Mouse (Mus musculus): ENCODE results near the gene Hdgfl3.

Hdgfl3 gene

GRCm38 (mm10) chr7:81880797-81881196 is 53.5 kb downstream of the Hdgfl3 start:
- H3K4me3 ChIP-seq (replicated peaks; ENCODE audit: low read length) = no peak overlapping the region
- TF ChIP-seq POU5F1 (IDR thresholded peaks at IDR 0.05; ENCODE audit: borderline replicate concordance, low read length) = no peak
- TF ChIP-seq NANOG (IDR thresholded peaks at IDR 0.05; ENCODE audit: borderline replicate concordance, low read length) = no peak
- no peak for TF ChIP-seq CTCF (conservative IDR thresholded peaks at IDR 0.05; ENCODE audit: low read length)
- H3K36me3 ChIP-seq (ENCODE audit: insufficient read depth, low read length) = no peaks in the 10 kb centered on the region
- no peaks in the 10 kb centered on the region; the same call in none of the 2 replicates for H3K4me1 ChIP-seq (replicated peaks; ENCODE audit: low read depth, low read length)
- peaks cover 2% of the 10 kb centered on the region; the same call in 1 of the 2 replicates for H3K27me3 ChIP-seq (ENCODE audit: insufficient read depth, low read length)
- no peaks in the 10 kb centered on the region for H3K9me3 ChIP-seq (ENCODE audit: low read length)

GRCm38 (mm10) chr7:81880286-81880685 is 54.0 kb downstream of the Hdgfl3 start:
- no peaks in the 10 kb centered on the region for H3K36me3 ChIP-seq (ENCODE audit: insufficient read depth, low read length)
- H3K9me3 ChIP-seq (ENCODE audit: low read length) = no peaks in the 10 kb centered on the region
- TF ChIP-seq POU5F1 (IDR thresholded peaks at IDR 0.05; ENCODE audit: borderline replicate concordance, low read length) (no peak), NANOG (IDR thresholded peaks at IDR 0.05; ENCODE audit: borderline replicate concordance, low read length) (no peak), CTCF (conservative IDR thresholded peaks at IDR 0.05; ENCODE audit: low read length) (no peak)
- H3K27me3 ChIP-seq (ENCODE audit: insufficient read depth, low read length) = peaks cover 2% of the 10 kb centered on the region; the same call in 1 of the 2 replicates
- H3K4me3 ChIP-seq (replicated peaks; ENCODE audit: low read length) = no peak overlapping the region
- H3K4me1 ChIP-seq (replicated peaks; ENCODE audit: low read depth, low read length) = no peaks in the 10 kb centered on the region; the same call in none of the 2 replicates

- no peak overlapping the region for H3K4me3 ChIP-seq (replicated peaks; ENCODE audit: low read length)
- H3K4me1 ChIP-seq (replicated peaks; ENCODE audit: low read depth, low read length) = peaks cover 15% of the 10 kb centered on the region
- H3K36me3 ChIP-seq (ENCODE audit: insufficient read depth, low read length) = no peaks in the 10 kb centered on the region
- H3K27me3 ChIP-seq (ENCODE audit: insufficient read depth, low read length) = peaks cover 2% of the 10 kb centered on the region; the same call in 1 of the 2 replicates
- no peak for TF ChIP-seq CTCF (conservative IDR thresholded peaks at IDR 0.05; ENCODE audit: low read length)
- TF ChIP-seq NANOG (IDR thresholded peaks at IDR 0.05; ENCODE audit: borderline replicate concordance, low read length) = no peak
- TF ChIP-seq POU5F1 (IDR thresholded peaks at IDR 0.05; ENCODE audit: borderline replicate concordance, low read length) = no peak
- no peaks in the 10 kb centered on the region for H3K9me3 ChIP-seq (ENCODE audit: low read length)
Observed at GRCm38 (mm10) chr7:81875372-81875771, 58.9 kb downstream of the Hdgfl3 start.

- no peak for TF ChIP-seq CTCF (conservative IDR thresholded peaks at IDR 0.05; ENCODE audit: low read length)
- TF ChIP-seq NANOG (IDR thresholded peaks at IDR 0.05; ENCODE audit: borderline replicate concordance, low read length) = no peak
- TF ChIP-seq POU5F1 (IDR thresholded peaks at IDR 0.05; ENCODE audit: borderline replicate concordance, low read length) = no peak
- H3K9me3 ChIP-seq (ENCODE audit: low read length) = no peaks in the 10 kb centered on the region
- no peaks in the 10 kb centered on the region for H3K36me3 ChIP-seq (ENCODE audit: insufficient read depth, low read length)
- H3K27me3 ChIP-seq (ENCODE audit: insufficient read depth, low read length) = peaks cover 9% of the 10 kb centered on the region
- H3K4me3 ChIP-seq (replicated peaks; ENCODE audit: low read length) = no peak overlapping the region
- H3K4me1 ChIP-seq (replicated peaks; ENCODE audit: low read depth, low read length) = peaks cover 18% of the 10 kb centered on the region
Observed at GRCm38 (mm10) chr7:81874636-81875035, 59.6 kb downstream of the Hdgfl3 start.

- no peaks in the 10 kb centered on the region for H3K9me3 ChIP-seq (ENCODE audit: low read length)
- H3K4me1 ChIP-seq (replicated peaks; ENCODE audit: low read depth, low read length) = peaks cover 20% of the 10 kb centered on the region
- TF ChIP-seq CTCF (conservative IDR thresholded peaks at IDR 0.05; ENCODE audit: low read length) (no peak), POU5F1 (IDR thresholded peaks at IDR 0.05; ENCODE audit: borderline replicate concordance, low read length) (no peak), NANOG (IDR thresholded peaks at IDR 0.05; ENCODE audit: borderline replicate concordance, low read length) (no peak)
- H3K27me3 ChIP-seq (ENCODE audit: insufficient read depth, low read length) = peaks cover 13% of the 10 kb centered on the region
- no peak overlapping the region for H3K4me3 ChIP-seq (replicated peaks; ENCODE audit: low read length)
- H3K36me3 ChIP-seq (ENCODE audit: insufficient read depth, low read length) = no peaks in the 10 kb centered on the region
Observed at GRCm38 (mm10) chr7:81873807-81874206, 60.5 kb downstream of the Hdgfl3 start.

GRCm38 (mm10) chr7:81872493-81873013 is 61.7 kb downstream of the Hdgfl3 start:
- H3K36me3 ChIP-seq (ENCODE audit: insufficient read depth, low read length) = no peaks in the 10 kb centered on the region
- H3K4me1 ChIP-seq (replicated peaks; ENCODE audit: low read depth, low read length) = peaks cover 32% of the 10 kb centered on the region
- H3K27me3 ChIP-seq (ENCODE audit: insufficient read depth, low read length) = peaks cover 11% of the 10 kb centered on the region
- H3K4me3 ChIP-seq (replicated peaks; ENCODE audit: low read length) = no peak overlapping the region
- H3K9me3 ChIP-seq (ENCODE audit: low read length) = no peaks in the 10 kb centered on the region
- no peak for TF ChIP-seq NANOG (IDR thresholded peaks at IDR 0.05; ENCODE audit: borderline replicate concordance, low read length)
- TF ChIP-seq POU5F1 (IDR thresholded peaks at IDR 0.05; ENCODE audit: borderline replicate concordance, low read length) = no peak
- no peak for TF ChIP-seq CTCF (conservative IDR thresholded peaks at IDR 0.05; ENCODE audit: low read length)

- H3K4me3 ChIP-seq (replicated peaks; ENCODE audit: low read length) = peak overlapping the region; percentile 39; the same call in 1 of the 2 replicates
- H3K27me3 ChIP-seq (ENCODE audit: insufficient read depth, low read length) = peaks cover 22% of the 10 kb centered on the region
- H3K4me1 ChIP-seq (replicated peaks; ENCODE audit: low read depth, low read length) = peaks cover 54% of the 10 kb centered on the region
- H3K36me3 ChIP-seq (ENCODE audit: insufficient read depth, low read length) = no peaks in the 10 kb centered on the region
- TF ChIP-seq POU5F1 (IDR thresholded peaks at IDR 0.05; ENCODE audit: borderline replicate concordance, low read length) = no peak
- peak; percentile 78 for TF ChIP-seq CTCF (conservative IDR thresholded peaks at IDR 0.05; ENCODE audit: low read length)
- H3K9me3 ChIP-seq (ENCODE audit: low read length) = no peaks in the 10 kb centered on the region
Observed at GRCm38 (mm10) chr7:81868158-81868557, 66.1 kb downstream of the Hdgfl3 start.

- Histone ChIP-seq H3K27me3 (ENCODE audit: insufficient read depth, low read length) (peaks cover 29% of the 10 kb centered on the region), H3K9me3 (ENCODE audit: low read length) (no peaks in the 10 kb centered on the region), H3K36me3 (ENCODE audit: insufficient read depth, low read length) (no peaks in the 10 kb centered on the region), H3K4me1 (replicated peaks; ENCODE audit: low read depth, low read length) (peaks cover 54% of the 10 kb centered on the region), H3K4me3 (replicated peaks; ENCODE audit: low read length) (peak overlapping the region; percentile 39)
- TF ChIP-seq NANOG (IDR thresholded peaks at IDR 0.05; ENCODE audit: borderline replicate concordance, low read length) (no peak), POU5F1 (IDR thresholded peaks at IDR 0.05; ENCODE audit: borderline replicate concordance, low read length) (no peak), CTCF (conservative IDR thresholded peaks at IDR 0.05; ENCODE audit: low read length) (no peak)
Observed at GRCm38 (mm10) chr7:81867231-81867930, 66.9 kb downstream of the Hdgfl3 start.
